Mouse (Mus musculus) mouse embryonic stem cell (cell line): ENCODE data around the gene Tfap4.

Experiments used
- in situ Hi-C, 2 experiments: fragments of 300-500 bp; cut with MboI; formaldehyde crosslinking; loops; 1 replicate in 1 of 2; 3 replicates in 1 of 2; pipeline ENCODE4 v1.14.3; 2019 to 2020; ENCODE audit warnings: low sequenced_read_pairs in 2 of 2, low pct_unique_long_range_greater_than_20kb in 1 of 2, mixed read lengths in 1 of 2; ENCODE audit not compliant: unreplicated experiment in 1 of 2

Tfap4 gene

GRCm38 (mm10) chr16:4500598-4501385 lies 58.9 kb downstream of the Tfap4 start:
- in situ Hi-C loops = no loop called here

- in situ Hi-C loops = loop anchor here in 1 of 2 experiments (25.0 kb wide), 1 partner anchor 186 kb away; no protein-coding TSS in a partner anchor
Observed at GRCm38 (mm10) chr16:4497762-4498607, 61.7 kb downstream of the Tfap4 start.

- in situ Hi-C loops = loop anchor here in 1 of 2 experiments (25.0 kb wide), 1 partner anchor 184 kb away; no protein-coding TSS in a partner anchor
Observed at GRCm38 (mm10) chr16:4496470-4496869, 63.2 kb downstream of the Tfap4 start.

GRCm38 (mm10) chr16:4495861-4496260 lies 63.8 kb downstream of the Tfap4 start:
- in situ Hi-C loops = loop anchor here in 1 of 2 experiments (25.0 kb wide), 1 partner anchor 184 kb away; no protein-coding TSS in a partner anchor
